Comparison of ENCODE assay signal across 8 mouse cellular contexts in the genomic region with DNA sequence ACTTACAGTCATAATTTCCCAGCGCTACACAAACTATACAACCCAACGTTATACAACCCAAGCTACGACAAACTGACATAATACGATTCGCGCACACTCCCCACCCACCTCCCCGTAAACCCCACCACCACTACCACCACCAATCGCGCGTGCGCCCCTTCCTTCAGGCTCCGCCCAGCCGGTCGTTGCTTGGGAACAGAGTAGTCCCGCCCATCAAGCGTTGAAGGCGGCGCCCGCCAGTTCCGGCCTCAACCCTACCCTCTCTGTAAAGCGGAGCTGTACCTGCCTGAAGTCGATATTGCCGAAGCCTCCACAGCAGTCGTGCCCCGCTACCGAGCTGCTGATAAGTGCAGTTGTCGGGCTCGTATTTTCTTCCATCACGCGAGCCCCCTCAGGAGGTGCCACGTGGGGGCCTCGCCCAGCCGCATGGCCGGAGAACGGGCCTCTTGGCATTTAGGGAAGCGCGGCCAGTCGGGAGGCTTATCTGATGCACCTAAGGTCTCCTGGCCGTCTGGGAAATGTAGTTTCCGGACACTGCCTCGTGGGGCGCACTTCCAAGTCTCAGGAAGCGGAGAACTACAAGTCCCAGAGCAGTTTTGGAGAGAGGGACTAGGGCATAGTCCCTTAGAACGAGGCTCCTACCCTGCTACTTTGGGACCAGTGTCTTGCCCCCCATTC. TPM values are rescaled to one million over a fixed set of nuclear protein-coding genes. Genes with fewer than 3 reads are reported as not detected.
DNase-seq lines count a peak whose midpoint lies in the region; ATAC-seq lines count a peak whose summit lies in the region.

Gene Pemt, minus strand, starts transcription at position 432 of the 678 bp plus-strand sequence.

- H3K4me1 ChIP-seq in forebrain, embryonic 14.5 days (ENCODE audit: control insufficient read depth, insufficient read depth, low read length): peaks cover 6% of the 10 kb centered on the region
- peaks cover 14% of the 10 kb centered on the region for H3K4me1 ChIP-seq in neural tube, embryonic 15.5 days

- WGBS in forebrain, embryonic 14.5 days: under 1% methylated on average over 44 of the region's 44 CpGs
- WGBS in neural tube, embryonic 15.5 days: 0% methylated on average over 44 of the region's 44 CpGs

- peak within 1 kb of the TSS; percentile 47 for H3K4me3 ChIP-seq in forebrain, embryonic 14.5 days (ENCODE audit: low read depth, low read length)
- peak within 1 kb of the TSS; percentile 79 for H3K4me3 ChIP-seq in neural tube, embryonic 15.5 days (replicated peaks)

- peak; percentile 100 for ATAC-seq in forebrain, embryonic 14.5 days
- peak; percentile 99 for ATAC-seq in neural tube, embryonic 15.5 days (ENCODE audit: low FRiP score)

- peak within 1 kb of the TSS; percentile 66 for H3K9ac ChIP-seq in forebrain, embryonic 14.5 days (ENCODE audit: low read length)
- H3K9ac ChIP-seq in neural tube, embryonic 15.5 days (replicated peaks): peak within 1 kb of the TSS; percentile 67

- peak; percentile 99 for DNase-seq in ES-CJ7 (ENCODE audit: low read depth, low spot score)
- DNase-seq in cerebellum, adult 11 months: peak; percentile 95
- peak; percentile 98 for DNase-seq in forebrain, embryonic 14.5 days (ENCODE audit: low spot score)
- DNase-seq in heart, postnatal 14 days: peak; percentile 90 to 94
- peak; percentile 98 for DNase-seq in layer of hippocampus, adult 11-12 months (ENCODE audit: low spot score)
- DNase-seq in lung, adult 18-20 months: peak; percentile 96
- peak; percentile 96 for DNase-seq in testis, postnatal 14 days (ENCODE audit: low spot score)

- no peaks in the 10 kb centered on the region for H3K9me3 ChIP-seq in forebrain, embryonic 14.5 days (replicated peaks; ENCODE audit: control insufficient read depth, low read length)
- no peaks in the 10 kb centered on the region for H3K9me3 ChIP-seq in neural tube, embryonic 15.5 days (replicated peaks)

- H3K27me3 ChIP-seq in forebrain, embryonic 14.5 days (replicated peaks; ENCODE audit: control insufficient read depth, insufficient read depth, low read length): no peaks in the 10 kb centered on the region
- 0 out of 2 replicates have a peak, but pooled peaks cover 3% of the 10 kb centered on the region for H3K27me3 ChIP-seq in neural tube, embryonic 15.5 days (replicated peaks)

- intact Hi-C loops in heart, postnatal 14 days (cut with DNase I): no loop called here

- H3K27ac ChIP-seq in forebrain, embryonic 14.5 days (ENCODE audit: low read depth, low read length): peak within 1 kb of the TSS; percentile 85
- peak within 1 kb of the TSS; percentile 97 for H3K27ac ChIP-seq in neural tube, embryonic 15.5 days (replicated peaks)

- no peaks in the 10 kb centered on the region for H3K36me3 ChIP-seq in forebrain, embryonic 14.5 days (ENCODE audit: control insufficient read depth, insufficient read depth, low read length)
- H3K36me3 ChIP-seq in neural tube, embryonic 15.5 days: no peaks in the 10 kb centered on the region

- H3K4me2 ChIP-seq in forebrain, embryonic 14.5 days (ENCODE audit: low read length): peak within 1 kb of the TSS; percentile 63
- peak within 1 kb of the TSS; percentile 74 for H3K4me2 ChIP-seq in neural tube, embryonic 15.5 days

RNA-seq across cellular contexts. Expression of gene Pemt, which starts in this region (rescaled TPM):
- 7.3 and 9.4 TPM in 2 replicates for polyA plus RNA-seq in forebrain, embryonic 14.5 days (2014; fragmentation: Nextera tagmentation; extraction: Ambion mirVana)
- 1 to 10 TPM; 1.3 to 1.9 TPM for total RNA-seq in heart, postnatal 14 days (2021)
- polyA plus RNA-seq in neural tube, embryonic 15.5 days (2015; fragmentation: Nextera tagmentation; extraction: Ambion mirVana): 8.5 and 9.0 TPM in 2 replicates

Comparison
In these comparisons a context has a peak if more than half of its experiments do, and no peak if none do; other contexts are left out.
1. Peak in every context shown above with its lines: DNase-seq, ATAC-seq, H3K4me3 ChIP-seq and H3K27ac ChIP-seq.